Mouse (Mus musculus) olfactory bulb, adult 2 months (tissue): ENCODE results near the gene Knop1. TPM values are rescaled to one million over a fixed set of nuclear protein-coding genes. Genes with fewer than 3 reads are reported as not detected.

Experiments
- H3K27ac ChIP-seq: fragments of 200-500 bp; 2 replicates; pipeline ENCODE4 v1.5.1; 2012; ENCODE audit warnings: low read depth, low read length; ENCODE audit not compliant: insufficient read depth
- H3K4me1 ChIP-seq: fragments of 200-500 bp; 2 replicates; pipeline ENCODE4 v1.6.1; 2012; ENCODE audit warnings: low read length; ENCODE audit not compliant: control insufficient read depth, insufficient read depth
- H3K4me3 ChIP-seq: fragments of 200-500 bp; 2 replicates; pipeline ENCODE4 v1.5.1; 2012; ENCODE audit warnings: mild to moderate bottlenecking, low read depth, low read length, moderate library complexity; ENCODE audit not compliant: insufficient read depth
- CTCF ChIP-seq: fragments of 200-500 bp; IDR thresholded peaks from 2 replicates; pipeline ENCODE4 v1.5.1; 2012; ENCODE audit warnings: low read depth, mild to moderate bottlenecking, low read length, moderate library complexity; ENCODE audit not compliant: insufficient read depth
- POLR2A ChIP-seq: fragments of 200-500 bp; IDR thresholded peaks from 2 replicates; pipeline ENCODE4 v1.6.1; 2012; ENCODE audit warnings: mild to moderate bottlenecking, low read depth, low read length, moderate library complexity; ENCODE audit not compliant: insufficient read depth
- WGBS: fragments of 180-500 bp; shearing (Covaris S2); methylation state at CpG from one replicate; pipeline ENCODE4 v1.1.7; 2018; 5-methylcytosine and 5-hydroxymethylcytosine counted together
- polyA plus RNA-seq: library from polyadenylated mRNA; stranded (reverse); fragments of >200 nt; gene quantifications from 2 replicates; pipeline ENCODE4 v1.2.4, GENCODE M21; 2012; ENCODE audit warnings: low replicate concordance; ENCODE audit not compliant: missing spikeins, insufficient read depth, insufficient read length

Gene Knop1
- polyA plus RNA-seq, 1 experiment, result not detected

DNA sequence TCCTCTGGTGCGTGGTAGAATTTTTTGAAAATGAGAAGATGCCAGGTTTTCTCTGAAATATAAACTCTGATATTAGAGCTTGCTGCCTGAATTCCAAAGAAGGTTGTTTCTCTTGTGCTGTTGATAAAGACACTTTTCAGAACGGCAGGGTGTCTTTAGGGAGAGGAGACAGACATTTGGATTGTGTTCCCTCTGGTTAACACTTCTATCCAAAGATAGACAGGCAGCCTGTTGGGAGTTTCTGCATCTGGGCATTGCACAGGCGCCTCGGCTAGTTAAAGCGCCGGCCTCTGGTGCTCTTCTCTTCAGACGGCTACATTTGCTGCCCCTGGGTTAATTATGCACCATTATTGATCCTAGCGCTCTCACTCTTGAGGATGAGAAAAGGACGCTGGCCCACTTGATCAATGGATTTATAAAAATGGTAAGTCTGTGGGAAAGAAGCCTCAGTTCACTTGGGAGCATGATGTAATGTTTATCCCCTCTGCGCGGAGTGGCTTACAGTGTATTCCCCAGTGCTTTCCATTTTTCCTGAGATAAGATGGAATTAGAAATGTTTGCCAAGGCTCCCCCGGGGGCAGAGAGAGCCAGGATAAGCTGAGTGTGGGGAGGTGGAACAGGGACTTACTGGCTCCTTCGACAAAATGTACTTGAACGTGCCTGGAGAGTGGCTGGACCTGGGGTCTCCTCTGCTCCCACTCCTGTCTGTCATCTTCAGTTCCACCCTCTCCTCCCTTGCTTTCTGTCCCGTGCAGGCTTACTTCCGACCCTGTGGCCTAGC is 49.2 kb downstream of the Knop1 start:
- WGBS, result 55% methylated on average over 16 of the region's 16 CpGs

DNA sequence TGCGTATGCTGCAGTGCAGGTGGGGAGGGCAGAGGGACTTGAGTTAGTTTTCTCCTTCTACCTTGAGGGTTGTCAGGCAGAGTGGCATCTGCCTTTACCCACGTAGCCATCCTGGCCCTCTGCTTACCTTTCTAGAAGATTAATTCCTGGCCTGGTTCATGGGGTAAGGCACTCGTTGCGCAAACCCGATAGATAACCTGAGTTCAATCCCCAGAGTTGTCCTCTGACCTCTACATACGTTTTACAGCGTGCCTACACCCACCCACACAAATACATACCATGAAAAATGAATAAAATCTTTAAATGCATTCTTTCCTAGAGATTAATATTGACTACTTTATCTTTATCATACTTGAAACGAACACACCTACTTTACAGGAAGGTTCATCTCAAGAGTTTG is 52.6 kb downstream of the Knop1 start:
- H3K4me1 ChIP-seq, result no peaks in the 10 kb centered on the region
- no peak overlapping the region for H3K4me3 ChIP-seq
- no peak overlapping the region for H3K27ac ChIP-seq
- TF ChIP-seq POLR2A, result no peak
- TF ChIP-seq CTCF, result no peak
- WGBS, result 95% methylated on average over 8 of the region's 8 CpGs

More for the DNA sequence above, 49.2 kb downstream of the Knop1 start:
- no peaks in the 10 kb centered on the region for H3K4me1 ChIP-seq
- no peak overlapping the region; the same call in 1 of the 2 replicates for H3K27ac ChIP-seq
- H3K4me3 ChIP-seq, result no peak overlapping the region
- TF ChIP-seq CTCF (no peak), POLR2A (no peak)

DNA sequence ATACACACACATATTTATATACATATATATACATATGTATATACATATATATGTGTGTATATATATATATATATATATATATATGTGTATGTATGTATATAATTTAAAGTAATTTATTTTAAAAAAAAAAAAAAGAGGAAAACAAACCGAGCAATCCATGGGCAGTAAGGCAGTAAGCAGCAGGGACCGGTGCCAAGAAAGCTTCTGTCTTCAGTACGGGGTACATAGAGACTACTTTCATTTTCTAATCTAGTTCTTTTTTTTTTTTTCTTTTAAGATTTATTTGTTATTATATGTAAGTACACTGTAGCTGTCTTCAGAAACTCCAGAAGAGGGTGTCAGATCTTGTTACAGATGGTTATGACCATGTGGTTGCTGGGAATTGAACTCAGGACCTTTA is 54.3 kb downstream of the Knop1 start:
- 70% methylated on average over 3 of the region's 3 CpGs for WGBS
- TF ChIP-seq POLR2A (no peak), CTCF (no peak)
- Histone ChIP-seq H3K4me1 (no peaks in the 10 kb centered on the region), H3K4me3 (no peak overlapping the region), H3K27ac (no peak overlapping the region)

DNA sequence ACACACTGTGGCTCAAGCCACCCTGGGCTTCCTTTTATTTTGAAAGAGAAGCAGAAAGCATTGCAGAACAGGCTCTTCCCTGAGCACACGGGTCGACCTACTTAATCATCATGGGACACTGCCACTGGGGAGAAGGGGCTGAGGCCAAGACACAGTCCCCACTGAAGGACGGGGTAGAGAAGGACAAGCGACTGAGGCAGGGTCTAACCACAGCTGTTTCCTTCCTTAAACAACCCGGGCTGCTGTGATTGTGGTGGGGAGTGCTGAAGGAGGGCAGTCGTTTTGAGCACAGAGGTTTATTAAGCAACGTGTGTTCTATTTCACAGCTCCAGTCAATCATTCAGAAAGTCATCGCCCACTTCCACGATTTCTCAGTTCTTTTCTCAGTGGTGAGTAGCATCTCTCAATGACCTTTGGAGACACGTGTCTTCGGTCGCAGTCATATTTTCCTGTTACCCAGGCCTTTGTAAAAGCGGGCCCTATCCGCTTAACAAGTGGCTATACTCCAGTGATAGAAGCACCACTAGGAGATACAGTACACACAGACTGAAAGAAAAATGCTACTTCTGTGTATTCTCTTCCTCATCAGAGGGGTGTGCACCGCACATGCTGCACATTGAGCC is 55.8 kb downstream of the Knop1 start:
- WGBS, result 84% methylated on average over 15 of the region's 15 CpGs
- no peak overlapping the region for H3K27ac ChIP-seq

DNA sequence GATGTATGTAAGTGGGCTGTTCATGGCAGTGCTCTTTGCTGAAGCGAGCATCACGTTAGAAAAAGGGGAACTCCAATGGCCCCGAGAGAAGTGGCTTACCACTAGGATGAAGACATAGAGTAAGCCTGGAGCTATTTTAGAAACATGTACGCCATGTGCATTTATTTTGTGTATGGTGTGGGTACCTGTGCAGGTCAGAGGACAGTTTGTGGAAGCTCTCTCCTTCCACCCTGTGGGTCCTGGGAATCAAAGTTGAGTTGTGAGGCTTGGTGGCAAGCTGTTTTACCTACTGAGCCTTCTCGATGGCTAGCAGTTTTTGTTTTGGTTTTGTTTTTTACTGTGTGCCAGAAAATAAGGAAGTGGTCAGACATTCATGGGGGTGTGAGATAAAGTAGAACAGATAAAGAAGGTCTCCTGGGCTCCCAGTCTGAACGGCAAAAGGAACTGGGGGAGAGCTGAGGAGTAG is 57.9 kb downstream of the Knop1 start:
- Histone ChIP-seq H3K27ac (no peak overlapping the region), H3K4me3 (no peak overlapping the region), H3K4me1 (no peaks in the 10 kb centered on the region)
- 88% methylated on average over 6 of the region's 6 CpGs for WGBS
- no peak for TF ChIP-seq POLR2A
- TF ChIP-seq CTCF, result no peak

More for the DNA sequence above, 55.8 kb downstream of the Knop1 start:
- no peak for TF ChIP-seq CTCF
- no peak for TF ChIP-seq POLR2A
- H3K4me1 ChIP-seq, result no peaks in the 10 kb centered on the region
- no peak overlapping the region for H3K4me3 ChIP-seq

DNA sequence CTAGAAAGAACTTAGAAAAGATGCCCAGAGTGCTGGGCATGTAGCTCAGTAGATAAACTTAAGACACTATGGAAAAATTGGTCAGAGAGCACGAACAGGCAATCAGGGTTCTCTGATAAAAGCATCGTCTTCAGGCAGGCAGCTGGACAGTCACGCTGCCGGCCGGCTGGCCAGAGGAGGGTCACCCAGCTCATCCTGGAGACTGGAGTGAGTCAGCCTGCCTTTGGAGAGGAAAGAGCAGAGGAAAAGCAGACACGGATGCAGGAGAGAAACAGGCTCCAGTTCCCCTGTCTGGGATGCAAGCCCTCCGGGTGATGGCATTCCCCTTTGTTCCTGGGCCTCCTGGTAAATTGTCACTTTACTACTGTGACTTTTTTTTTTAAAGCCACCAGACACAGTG is 58.5 kb downstream of the Knop1 start:
- no peak for TF ChIP-seq CTCF
- TF ChIP-seq POLR2A, result no peak
- no peaks in the 10 kb centered on the region for H3K4me1 ChIP-seq
- H3K27ac ChIP-seq, result no peak overlapping the region
- H3K4me3 ChIP-seq, result no peak overlapping the region
- 80% methylated on average over 7 of the region's 7 CpGs for WGBS

DNA sequence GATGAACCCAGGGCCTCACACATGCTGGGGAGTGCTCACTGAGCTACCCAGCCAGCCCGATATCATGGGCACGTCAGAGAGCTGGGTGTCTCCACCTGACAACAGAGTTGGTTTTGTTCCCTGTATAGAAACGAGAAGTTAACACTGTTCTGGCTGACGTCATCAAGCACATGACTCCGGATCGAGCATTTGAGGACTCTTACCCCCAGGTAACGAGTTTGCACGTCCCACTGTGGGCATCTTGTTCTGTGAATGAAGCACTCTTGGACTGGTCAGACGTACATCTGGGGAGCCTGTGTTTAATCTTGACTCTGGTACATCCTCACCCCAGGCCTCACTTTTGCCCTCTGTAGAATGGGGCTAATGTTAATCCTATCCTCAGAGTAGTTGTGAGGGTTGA is 59.2 kb downstream of the Knop1 start:
- 88% methylated on average over 9 of the region's 9 CpGs for WGBS
- Histone ChIP-seq H3K27ac (no peak overlapping the region), H3K4me3 (no peak overlapping the region), H3K4me1 (no peaks in the 10 kb centered on the region)
- TF ChIP-seq POLR2A (no peak), CTCF (no peak)

DNA sequence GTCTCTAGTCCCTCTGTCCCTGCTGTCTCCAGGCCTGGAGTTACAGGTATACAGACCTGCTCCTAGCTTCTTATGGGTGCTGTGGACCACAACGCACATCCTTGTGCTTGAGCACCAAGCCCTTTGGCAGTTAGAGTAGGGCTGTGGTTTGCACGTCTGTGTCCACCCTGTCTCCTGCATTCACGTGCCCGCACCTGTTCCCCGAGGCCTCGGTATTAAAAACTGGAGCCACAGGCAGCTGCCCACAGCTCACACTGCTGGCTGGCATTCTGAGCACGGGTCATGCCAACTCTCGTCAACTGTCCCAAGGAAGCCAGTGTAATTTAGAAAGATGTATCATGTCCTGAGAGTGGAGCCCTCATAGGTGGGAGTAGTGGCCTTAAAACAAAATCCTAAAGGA is 60.3 kb downstream of the Knop1 start:
- no peak overlapping the region for H3K4me3 ChIP-seq
- no peaks in the 10 kb centered on the region for H3K4me1 ChIP-seq
- WGBS, result 90% methylated on average over 8 of the region's 8 CpGs
- TF ChIP-seq CTCF, result no peak
- TF ChIP-seq POLR2A, result no peak
- H3K27ac ChIP-seq, result no peak overlapping the region

DNA sequence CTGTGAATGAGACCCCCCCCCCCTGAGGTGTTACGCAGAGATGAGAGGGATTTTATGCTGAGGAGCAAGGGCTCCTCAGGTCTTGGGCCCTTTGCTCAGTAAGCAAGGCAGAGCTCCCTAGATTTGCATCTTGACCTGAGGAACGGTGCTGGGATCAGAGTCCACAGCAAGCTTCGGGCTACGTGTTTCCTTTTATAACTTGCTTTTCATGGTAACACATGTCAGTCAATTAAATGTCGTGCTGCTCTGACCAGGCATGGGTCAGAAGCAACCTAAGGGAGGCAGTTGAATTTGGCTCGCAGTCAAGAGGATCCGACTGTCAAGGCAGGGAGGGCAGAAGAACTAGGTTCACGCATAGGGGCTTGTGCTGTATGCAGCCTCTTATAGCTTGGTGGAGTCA is 62.2 kb downstream of the Knop1 start:
- WGBS, result 81% methylated on average over 8 of the region's 8 CpGs
- Histone ChIP-seq H3K27ac (no peak overlapping the region), H3K4me3 (no peak overlapping the region), H3K4me1 (no peaks in the 10 kb centered on the region)
- TF ChIP-seq CTCF, result no peak
- TF ChIP-seq POLR2A, result no peak

Other genes with a start within 250 kb of the Knop1 start
- gene Gde1, start 150.5 kb downstream of the Knop1 start, polyA plus RNA-seq, result not detected in 2 replicates
- not detected in 2 replicates for gene Ccp110, start 143.7 kb downstream of the Knop1 start, polyA plus RNA-seq
- gene Vps35l, start 116.0 kb downstream of the Knop1 start, polyA plus RNA-seq, result not detected in 2 replicates
- gene Iqck, start 502 bp downstream of the Knop1 start, polyA plus RNA-seq, result not detected in 2 replicates
- not detected in 2 replicates for gene Gprc5b, start 139.0 kb upstream of the Knop1 start, polyA plus RNA-seq